Mouse (Mus musculus) cerebellum, adult 2 months (tissue): ENCODE results near the gene Rab3a. TPM values are rescaled to one million over a fixed set of nuclear protein-coding genes. Genes with fewer than 3 reads are reported as not detected.

Experiments used
- DNase-seq, 2 experiments: peaks; one replicate each; pipeline ENCODE4 v3.0.0; 2021
- H3K27ac ChIP-seq: fragments of 200-500 bp; 2 replicates; pipeline ENCODE4 v1.5.1; 2012; ENCODE audit warnings: low read length, control low read depth, inconsistent platforms; ENCODE audit not compliant: insufficient read depth
- H3K27me3 ChIP-seq: fragments of 200-500 bp; 2 replicates; pipeline ENCODE4 v1.6.1; 2012; ENCODE audit warnings: inconsistent platforms, mild to moderate bottlenecking, low read length, moderate library complexity; ENCODE audit not compliant: control insufficient read depth, insufficient read depth
- H3K4me1 ChIP-seq: fragments of 200-500 bp; 2 replicates; pipeline ENCODE4 v1.6.1; 2011; ENCODE audit warnings: low read length; ENCODE audit not compliant: control insufficient read depth, insufficient read depth
- H3K4me3 ChIP-seq: fragments of 200-500 bp; replicated peaks from 2 replicates; pipeline ENCODE3; 2011; ENCODE audit warnings: mild to moderate bottlenecking, low read depth, low read length, control low read depth; ENCODE audit not compliant: insufficient read depth
- CTCF ChIP-seq: fragments of 200-500 bp; IDR thresholded peaks from 2 replicates; pipeline ENCODE4 v1.5.1; 2011; ENCODE audit warnings: low read depth, mild to moderate bottlenecking, control low read depth, low read length, moderate library complexity, borderline replicate concordance; ENCODE audit not compliant: insufficient read depth
- POLR2A ChIP-seq: fragments of 200-500 bp; IDR thresholded peaks from 2 replicates; pipeline ENCODE4 v1.6.1; 2011; ENCODE audit warnings: low read length, control low read depth, borderline replicate concordance; ENCODE audit not compliant: insufficient read depth
- WGBS: fragments of 180-500 bp; shearing (Covaris S2); methylation state at CpG from one replicate; pipeline ENCODE4 v1.1.7; 2018; 5-methylcytosine and 5-hydroxymethylcytosine counted together
- polyA plus RNA-seq: library from polyadenylated mRNA; depleted of rRNA; stranded (reverse); fragments of >200 nt; gene quantifications from 2 replicates; pipeline ENCODE4 v1.2.3, GENCODE M21; 2012

Gene Rab3a
- polyA plus RNA-seq, 1 experiment: 1,156 TPM

DNA sequence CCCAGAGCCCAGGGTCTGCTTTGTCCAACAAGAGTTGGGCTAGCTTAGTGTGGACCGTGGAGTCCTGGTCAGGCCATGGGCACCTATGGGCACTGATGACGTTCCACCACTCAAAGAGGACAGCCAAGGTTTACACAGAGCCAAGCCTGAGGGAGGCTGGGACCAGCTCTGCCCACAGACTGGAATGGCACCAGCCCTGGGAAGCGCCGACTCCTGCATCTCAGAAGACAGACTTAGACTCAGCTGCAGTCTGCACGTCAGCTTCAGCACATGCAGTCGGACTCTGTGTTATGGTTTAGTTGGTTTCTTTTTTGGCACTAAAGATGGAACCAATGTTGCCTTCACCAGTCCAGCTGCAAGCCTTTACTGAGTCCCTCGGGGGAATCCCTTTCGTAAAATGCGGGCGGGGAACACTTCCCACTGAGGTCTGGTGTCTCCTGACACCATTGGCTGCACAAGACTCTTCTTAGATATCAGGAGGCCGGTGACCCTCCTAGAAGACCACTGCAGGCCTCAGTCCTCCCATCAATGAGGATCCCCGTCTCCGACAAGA lies 4.3 kb upstream of the Rab3a start:
- DNase-seq: peak in 1 of 2 experiments; percentile 7
- WGBS: 77% methylated on average over 13 of the region's 13 CpGs
- Histone ChIP-seq H3K4me1 (no peaks in the 10 kb centered on the region; the same call in 1 of the 2 replicates), H3K4me3 (no peak overlapping the region), H3K27ac (no peak overlapping the region), H3K27me3 (no peaks in the 10 kb centered on the region)
- TF ChIP-seq CTCF (no peak), POLR2A (no peak)

DNA sequence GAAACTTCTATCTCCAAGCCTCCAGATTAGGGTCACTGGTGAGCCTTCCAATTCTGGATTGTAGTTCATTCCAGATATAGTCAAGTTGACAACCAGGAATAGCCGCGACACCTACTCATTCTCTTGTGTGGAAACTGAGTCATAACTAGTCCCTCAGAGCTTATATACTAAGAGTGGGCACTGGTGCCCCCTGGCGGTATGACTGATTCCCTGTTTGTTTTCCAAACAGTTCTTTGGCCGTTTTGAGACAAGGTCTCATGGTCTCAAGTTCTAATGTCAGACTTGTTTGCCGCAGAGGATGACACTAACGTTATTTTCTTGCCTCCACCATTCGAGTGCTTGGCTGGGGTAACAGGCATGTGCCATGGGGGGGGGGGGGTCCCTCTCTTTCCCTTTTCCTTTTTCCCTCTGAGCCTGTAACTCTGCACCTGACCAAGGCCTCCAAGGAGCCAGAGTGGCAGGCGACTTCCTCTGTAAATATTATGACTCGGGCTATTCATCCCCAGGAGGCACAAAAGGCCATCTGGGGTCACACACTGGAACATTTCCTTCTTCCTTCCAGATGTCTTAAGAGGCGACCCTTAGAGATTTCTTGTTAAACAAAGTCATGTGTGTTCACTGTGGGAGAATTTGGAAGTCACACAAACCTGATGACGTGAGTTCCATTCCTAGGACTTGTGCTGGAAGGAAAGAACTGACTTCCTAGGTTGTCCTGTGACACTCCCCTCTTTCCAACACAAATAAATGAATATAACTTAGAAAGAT lies 2.3 kb upstream of the Rab3a start:
- TF ChIP-seq POLR2A (no peak), CTCF (peak; percentile 70)
- WGBS: 42% methylated on average over 11 of the region's 11 CpGs
- peaks cover 11% of the 10 kb centered on the region for H3K4me1 ChIP-seq
- H3K27ac ChIP-seq: no peak overlapping the region
- DNase-seq: peak; percentile 62 to 72
- no peaks in the 10 kb centered on the region for H3K27me3 ChIP-seq
- no peak overlapping the region for H3K4me3 ChIP-seq

DNA sequence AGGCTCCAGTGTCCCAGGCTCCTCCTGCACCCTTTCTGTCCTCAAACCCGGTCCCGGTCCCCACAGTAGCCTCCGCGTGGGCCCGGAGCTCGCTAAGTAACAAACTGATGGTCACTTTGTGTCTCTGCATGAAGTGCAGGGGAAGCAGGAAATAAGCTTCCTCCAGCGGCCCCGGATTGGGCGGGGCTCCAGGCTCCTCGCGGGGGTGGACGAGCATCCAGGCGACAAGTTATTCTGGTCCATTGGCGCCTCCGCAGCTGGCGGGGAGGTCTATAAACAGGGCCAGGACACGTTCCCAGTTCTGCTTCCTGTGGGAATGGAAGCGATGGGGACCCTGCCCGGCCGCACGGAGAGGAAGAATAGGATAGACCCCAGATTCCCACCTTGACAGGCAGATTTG lies 1.3 kb upstream of the Rab3a start:
- 9% methylated on average over 21 of the region's 21 CpGs for WGBS
- H3K4me3 ChIP-seq: no peak overlapping the region
- H3K27ac ChIP-seq: no peak overlapping the region
- H3K27me3 ChIP-seq: no peaks in the 10 kb centered on the region
- DNase-seq: peak; percentile 62
- H3K4me1 ChIP-seq: peaks cover 20% of the 10 kb centered on the region
- TF ChIP-seq CTCF (no peak), POLR2A (no peak)

DNA sequence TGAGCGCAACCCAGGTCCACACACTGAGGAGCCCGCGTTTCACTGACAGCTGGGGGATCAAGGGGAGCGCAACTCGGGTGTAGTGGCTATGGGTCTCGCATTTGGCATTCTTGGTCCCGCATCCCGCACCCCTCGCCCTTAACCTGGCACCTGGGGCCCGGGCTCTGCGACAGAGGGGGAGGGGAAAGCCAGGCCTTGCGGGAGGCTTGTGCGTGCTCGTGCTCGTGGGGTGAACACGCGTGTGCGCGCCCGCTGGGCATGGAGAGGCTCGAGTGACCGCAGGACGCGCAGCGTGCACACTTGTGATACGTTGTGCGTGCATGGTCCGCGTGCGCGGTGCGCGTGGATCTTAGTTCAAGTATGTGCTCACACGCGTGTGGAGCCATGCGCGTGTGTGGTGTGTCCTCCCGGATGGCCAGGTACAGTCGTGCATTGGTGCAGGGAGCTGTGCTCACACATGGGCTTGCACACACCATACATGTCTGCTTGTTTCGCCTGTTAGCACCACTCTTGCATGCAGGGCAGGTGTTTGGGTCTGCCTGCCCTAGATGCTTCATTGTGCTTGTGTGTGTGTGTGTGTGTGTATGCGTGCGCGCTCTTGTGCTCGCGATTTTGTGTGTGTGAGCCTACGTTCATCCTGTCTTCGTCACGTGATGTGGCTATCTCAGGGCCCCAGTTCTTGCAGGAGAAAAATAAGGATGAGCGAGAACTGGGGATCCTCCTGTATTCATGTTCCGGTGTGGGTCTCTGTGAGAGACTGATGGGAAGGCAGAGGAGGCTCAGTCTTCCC lies 587 bp downstream of the Rab3a start:
- TF ChIP-seq CTCF (no peak; the same call in 1 of the 2 replicates), POLR2A (peak; percentile 22)
- DNase-seq: peak; percentile 84 to 88
- Histone ChIP-seq H3K4me3 (peak overlapping the region; percentile 69), H3K27ac (peak overlapping the region; percentile 91), H3K4me1 (peaks cover 32% of the 10 kb centered on the region), H3K27me3 (no peaks in the 10 kb centered on the region)
- WGBS: 5% methylated on average over 50 of the region's 50 CpGs

- Histone ChIP-seq H3K27me3 (no peaks in the 10 kb centered on the region), H3K4me1 (peaks cover 35% of the 10 kb centered on the region), H3K4me3 (peak overlapping the region; percentile 69), H3K27ac (no peak overlapping the region)
- TF ChIP-seq POLR2A: no peak
- no peak for TF ChIP-seq CTCF
- 64% methylated on average over 24 of the region's 24 CpGs for WGBS
- DNase-seq: peak in 1 of 2 experiments; percentile 48
Observed at GRCm38 (mm10) chr8:70755661-70756475, 1.4 kb downstream of the Rab3a start.

DNA sequence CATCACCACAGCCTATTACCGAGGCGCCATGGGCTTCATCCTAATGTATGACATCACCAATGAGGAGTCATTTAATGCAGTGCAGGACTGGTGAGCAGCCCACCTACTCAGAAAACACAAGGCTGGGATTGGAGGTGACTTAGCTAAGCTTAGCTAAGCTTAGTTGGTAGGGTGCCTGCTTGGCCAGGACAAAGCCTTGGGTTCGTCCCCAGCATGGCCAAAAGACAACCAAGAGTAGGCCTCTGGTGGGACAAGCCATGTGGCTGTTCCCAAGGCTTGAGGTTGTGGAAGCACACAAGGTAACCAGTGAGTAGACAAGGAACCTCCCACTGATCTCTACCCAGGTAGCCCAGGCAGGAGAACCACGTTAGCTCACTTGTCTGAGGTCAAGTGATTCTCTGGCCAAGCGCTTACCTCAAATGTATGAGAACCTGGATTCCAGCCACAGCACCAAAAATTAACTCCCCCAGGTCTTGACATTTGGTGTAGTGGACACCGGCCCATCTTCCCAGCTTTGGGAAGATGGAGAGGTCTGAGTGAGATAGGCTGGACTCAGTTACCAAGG lies 2.1 kb downstream of the Rab3a start:
- H3K27ac ChIP-seq: no peak overlapping the region
- WGBS: 64% methylated on average over 6 of the region's 6 CpGs
- no peak for TF ChIP-seq POLR2A
- TF ChIP-seq CTCF: no peak
- peaks cover 35% of the 10 kb centered on the region for H3K4me1 ChIP-seq
- H3K4me3 ChIP-seq: no peak overlapping the region
- DNase-seq: peak; percentile 15 to 26
- H3K27me3 ChIP-seq: no peaks in the 10 kb centered on the region

GRCm38 (mm10) chr8:70757523-70758307 lies 3.2 kb downstream of the Rab3a start:
- TF ChIP-seq POLR2A (no peak), CTCF (peak; percentile 59)
- no peaks in the 10 kb centered on the region for H3K27me3 ChIP-seq
- H3K4me1 ChIP-seq: peaks cover 35% of the 10 kb centered on the region
- no peak overlapping the region for H3K4me3 ChIP-seq
- WGBS: 18% methylated on average over 22 of the region's 22 CpGs
- no peak overlapping the region for H3K27ac ChIP-seq
- peak in 1 of 2 experiments; percentile 50 for DNase-seq
